Mouse (Mus musculus) cerebellum, adult 2 months (tissue): Measurements from ENCODE around the gene Aadat.
"Not testable (repeated sequence)": the region's sequence is repeated elsewhere in the genome, so short reads cannot be mapped to it uniquely, and the experiment has no call there.

Experiments used
- CTCF ChIP-seq: fragments of 200-500 bp; IDR thresholded peaks from 2 replicates; pipeline ENCODE4 v1.5.1; 2011; ENCODE audit warnings: low read depth, mild to moderate bottlenecking, control low read depth, low read length, moderate library complexity, borderline replicate concordance; ENCODE audit not compliant: insufficient read depth
- POLR2A ChIP-seq: fragments of 200-500 bp; IDR thresholded peaks from 2 replicates; pipeline ENCODE4 v1.6.1; 2011; ENCODE audit warnings: low read length, control low read depth, borderline replicate concordance; ENCODE audit not compliant: insufficient read depth

- not testable (repeated sequence) for TF ChIP-seq CTCF, POLR2A
Observed at GRCm38 (mm10) chr8:60591352-60592105, 85.8 kb downstream of the Aadat start.
